Comparison of ENCODE assay signal across 9 mouse cellular contexts in the genomic region with DNA sequence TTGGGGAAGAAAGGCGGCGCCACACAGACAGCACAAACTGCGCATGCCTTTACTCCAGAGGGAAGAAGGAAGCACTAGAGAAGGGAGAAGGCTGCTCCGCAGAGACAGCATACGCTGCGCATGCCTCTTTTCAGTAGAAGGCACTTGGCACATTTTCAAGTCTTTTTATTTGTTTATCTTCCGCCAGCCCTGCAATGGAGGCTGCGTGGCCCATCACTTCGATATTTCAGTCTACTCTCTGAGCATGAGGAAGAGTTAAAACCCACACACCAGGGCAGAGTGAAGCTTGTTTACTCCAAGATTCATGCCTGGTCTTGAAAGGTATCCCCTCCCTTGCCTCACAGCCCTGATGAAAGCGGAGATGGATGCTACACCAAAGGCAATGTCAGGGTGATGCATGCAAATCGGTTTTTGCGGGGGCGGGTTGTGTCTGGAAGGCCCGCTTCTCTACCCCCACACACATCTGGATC.
A peak's percentile ranks its signal among the peaks of the same experiment; 100 is the strongest.
DNase-seq lines count a peak whose midpoint lies in the region; ATAC-seq and TF ChIP-seq lines count a peak whose summit lies in the region.
"Had no signal": no experiment of that assay in that cellular context is flagged by ENCODE, and none has a peak within 500 bp of the region (broad histone marks: within the 10 kb centered on the region; RNA-seq: fewer than 3 reads in every experiment).

No protein-coding gene starts in this region.

- no peaks in the 10 kb centered on the region for H3K9me3 ChIP-seq in embryonic facial prominence, embryonic 14.5 days (ENCODE audit: control insufficient read depth, low read length)
- H3K9me3 ChIP-seq: neural tube, embryonic 12.5 days had no signal

- TF ChIP-seq CTCF in kidney, adult 2 months (conservative IDR thresholded peaks at IDR 0.05; ENCODE audit: insufficient read depth, insufficient read length, low read depth, low read length) = no peak
- no peak for TF ChIP-seq CTCF in cerebellum, adult 2 months (IDR thresholded peaks at IDR 0.05; ENCODE audit: borderline replicate concordance, insufficient read depth, low read depth, low read length)

- WGBS in embryonic facial prominence, embryonic 14.5 days = 36% methylated on average over 14 of the region's 14 CpGs
- 46% methylated on average over 14 of the region's 14 CpGs for WGBS in kidney, adult 2 months
- WGBS in cerebellum, adult 2 months = 62% methylated on average over 14 of the region's 14 CpGs

- no peak overlapping the region for H3K4me3 ChIP-seq in embryonic facial prominence, embryonic 14.5 days (ENCODE audit: low read depth, low read length)
- H3K4me3 ChIP-seq in kidney, adult 2 months (ENCODE audit: insufficient read depth, low read depth, low read length) = no peak overlapping the region
- H3K4me3 ChIP-seq in cerebellum, adult 2 months (replicated peaks; ENCODE audit: insufficient read depth, low read depth, low read length) = no peak overlapping the region
- H3K4me3 ChIP-seq: neural tube, embryonic 12.5 days had no signal

- 0 out of 2 replicates have a peak overlapping the region, but pooled peaks have one; percentile 9 for H3K9ac ChIP-seq in embryonic facial prominence, embryonic 14.5 days (ENCODE audit: low read depth, low read length)
- H3K9ac ChIP-seq: neural tube, embryonic 12.5 days had no signal

- H3K27ac ChIP-seq in embryonic facial prominence, embryonic 14.5 days (replicated peaks; ENCODE audit: low read depth, low read length) = peak overlapping the region; percentile 8
- H3K27ac ChIP-seq in kidney, adult 2 months (ENCODE audit: insufficient read depth, low read depth, low read length) = no peak overlapping the region
- no peak overlapping the region for H3K27ac ChIP-seq in cerebellum, adult 2 months (ENCODE audit: insufficient read depth, low read length)
- H3K27ac ChIP-seq: neural tube, embryonic 12.5 days had no signal

- no peak for TF ChIP-seq POLR2A in kidney, adult 2 months (IDR thresholded peaks at IDR 0.05; ENCODE audit: low read depth, low read length)
- TF ChIP-seq POLR2A in cerebellum, adult 2 months (IDR thresholded peaks at IDR 0.05; ENCODE audit: borderline replicate concordance, insufficient read depth, low read length) = no peak

- no peaks in the 10 kb centered on the region for H3K36me3 ChIP-seq in embryonic facial prominence, embryonic 14.5 days (ENCODE audit: control insufficient read depth, insufficient read depth, low read length)
- H3K36me3 ChIP-seq in kidney, adult 2 months (ENCODE audit: control insufficient read depth, insufficient read depth, low read length) = no peaks in the 10 kb centered on the region
- H3K36me3 ChIP-seq: neural tube, embryonic 12.5 days had no signal

- H3K27me3 ChIP-seq in embryonic facial prominence, embryonic 14.5 days (replicated peaks; ENCODE audit: control insufficient read depth, insufficient read depth, low read length) = no peaks in the 10 kb centered on the region
- no peaks in the 10 kb centered on the region; the same call in 1 of the 2 replicates for H3K27me3 ChIP-seq in kidney, adult 2 months (replicated peaks; ENCODE audit: control insufficient read depth, insufficient read depth, low read length)
- H3K27me3 ChIP-seq in cerebellum, adult 2 months (ENCODE audit: control insufficient read depth, insufficient read depth, low read length) = no peaks in the 10 kb centered on the region
- H3K27me3 ChIP-seq: neural tube, embryonic 12.5 days had no signal

- peak; percentile 2 for DNase-seq in adrenal gland, postnatal 36 days
- no peak for DNase-seq in adrenal gland, adult 18-20 months (ENCODE audit: low spot score in 2 of 2)
- peak; percentile 84 for DNase-seq in embryonic facial prominence, embryonic 14.5 days (ENCODE audit: low spot score)
- peak; percentile 29 for DNase-seq in kidney, adult 2 months
- peak; percentile 33 for DNase-seq in ovary, adult 18-20 months (ENCODE audit: low spot score)
- no peak for DNase-seq in adrenal gland, postnatal 25 days
- DNase-seq in cerebellum, adult 2 months = no peak
- DNase-seq in right cerebral cortex, postnatal 36 days (ENCODE audit: low spot score in 2 of 2) = no peak

- peaks cover 3% of the 10 kb centered on the region; the same call in 1 of the 2 replicates for H3K4me1 ChIP-seq in embryonic facial prominence, embryonic 14.5 days (ENCODE audit: control insufficient read depth, insufficient read depth, low read length)
- H3K4me1 ChIP-seq in kidney, adult 2 months (ENCODE audit: control insufficient read depth, insufficient read depth, low read length) = no peaks in the 10 kb centered on the region
- H3K4me1 ChIP-seq in cerebellum, adult 2 months (ENCODE audit: control insufficient read depth, insufficient read depth, low read length) = no peaks in the 10 kb centered on the region
- H3K4me1 ChIP-seq: neural tube, embryonic 12.5 days had no signal

- peak overlapping the region; percentile 36 for H3K4me2 ChIP-seq in embryonic facial prominence, embryonic 14.5 days (ENCODE audit: low read depth, low read length)
- H3K4me2 ChIP-seq: neural tube, embryonic 12.5 days had no signal

- peak; percentile 81 for ATAC-seq in embryonic facial prominence, embryonic 14.5 days (ENCODE audit: low read depth)

Comparison
In these comparisons a context has a peak if more than half of its experiments do, and no peak if none do; other contexts are left out.
1. DNase-seq: peak in adrenal gland, postnatal 36 days (2 of 2), embryonic facial prominence, embryonic 14.5 days (single experiment), kidney, adult 2 months (single experiment) and ovary, adult 18-20 months (single experiment); none in adrenal gland, adult 18-20 months (0 of 2), adrenal gland, postnatal 25 days (single experiment), cerebellum, adult 2 months (0 of 2) and right cerebral cortex, postnatal 36 days (0 of 2).